Mouse (Mus musculus) skeletal muscle tissue, adult 2 months (tissue): ENCODE results near the gene Hspa1l.

ENCODE experiments used
- DNase-seq: peaks from one replicate; pipeline ENCODE4 v3.0.0-alpha.2; 2012; ENCODE audit warnings: low read depth, low spot score

The Hspa1l gene

GRCm38 (mm10) chr17:35023756-35024155, 51.3 kb downstream of the Hspa1l start:
- DNase-seq: no peak

GRCm38 (mm10) chr17:35024261-35024660, 51.8 kb downstream of the Hspa1l start:
- DNase-seq: no peak

- DNase-seq: no peak
Observed at GRCm38 (mm10) chr17:35024691-35025488, 52.4 kb downstream of the Hspa1l start.

GRCm38 (mm10) chr17:35026206-35026605, 53.7 kb downstream of the Hspa1l start:
- DNase-seq: no peak

GRCm38 (mm10) chr17:35027277-35028068, 55.0 kb downstream of the Hspa1l start, which contains the start of gene Sapcd1:
Gene Sapcd1 (minus strand): TSS chr17:35028016.
- DNase-seq: no peak

GRCm38 (mm10) chr17:35028315-35028714, 55.8 kb downstream of the Hspa1l start:
- no peak for DNase-seq
